Mouse (Mus musculus): ENCODE results near the gene Gp2.

Gp2 gene

DNA sequence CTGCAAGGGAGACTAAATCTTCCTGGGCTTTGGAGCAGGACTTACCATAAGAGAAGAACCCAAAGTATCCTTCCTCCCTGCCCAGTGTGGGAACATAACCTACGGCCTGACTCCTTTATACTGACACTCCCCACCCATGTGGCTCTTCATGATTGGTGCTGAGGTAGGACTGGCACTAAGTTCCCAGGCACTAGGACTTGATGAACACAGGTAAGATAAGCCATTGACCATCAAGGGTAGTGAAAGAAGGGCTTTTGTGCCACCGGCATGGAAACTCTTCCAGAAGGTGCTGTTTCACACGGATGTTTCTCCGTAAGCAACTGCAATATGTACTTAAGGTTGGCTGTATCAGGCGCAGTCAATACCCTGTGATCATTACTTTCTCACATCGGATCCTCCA is at the start of gene Gp2:
Gp2 (minus strand) TSS at position 101 of the 400 bp plus-strand sequence.
- no peak for DNase-seq

DNA sequence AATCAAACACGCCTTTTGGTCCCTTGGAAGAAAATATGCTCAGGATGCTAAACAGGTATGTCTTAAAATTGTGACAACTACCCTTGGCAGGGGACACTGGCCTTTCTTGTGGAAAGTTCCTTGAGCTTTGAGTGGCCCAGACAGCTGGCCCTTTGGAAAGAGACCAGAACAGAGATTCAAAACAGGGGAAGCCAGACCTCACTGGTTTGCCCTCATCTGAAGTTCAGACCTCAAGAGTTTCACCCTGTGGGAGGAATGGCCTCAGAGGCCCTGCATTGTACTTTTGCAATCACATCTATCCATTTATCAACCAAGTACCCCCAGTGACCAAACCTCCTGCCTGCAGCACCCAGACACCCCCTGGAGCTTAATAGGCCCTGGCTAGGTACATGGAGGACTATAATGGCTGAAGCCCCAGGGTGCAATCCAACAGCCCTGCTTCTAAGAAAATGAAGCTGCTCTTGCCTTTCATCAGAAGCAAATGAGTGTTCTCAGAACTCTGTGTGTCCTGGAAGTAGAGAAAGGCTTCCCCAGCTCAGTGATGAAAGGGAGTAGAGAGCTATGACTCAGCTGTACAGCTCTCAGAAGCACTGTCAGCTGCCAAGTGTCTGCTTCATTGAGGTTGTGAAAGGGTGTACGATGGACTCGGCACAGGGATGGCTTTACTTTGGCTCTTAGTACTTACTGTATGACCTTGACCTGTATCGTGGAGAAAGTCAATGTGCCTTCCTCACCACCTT is 31.1 kb upstream of the Gp2 start:
- DNase-seq = no peak

- no peak for DNase-seq
Observed at GRCm38 (mm10) chr7:119486683-119487082, 27.6 kb upstream of the Gp2 start.

GRCm38 (mm10) chr7:119484154-119484553 is 25.1 kb upstream of the Gp2 start:
- DNase-seq = peak; percentile 25

- peak; percentile 85 for DNase-seq
Observed at GRCm38 (mm10) chr7:119479256-119479655, 20.2 kb upstream of the Gp2 start, which contains the start of gene Umod. Gene Umod, minus strand, starts transcription at chr7:119479282.

DNA sequence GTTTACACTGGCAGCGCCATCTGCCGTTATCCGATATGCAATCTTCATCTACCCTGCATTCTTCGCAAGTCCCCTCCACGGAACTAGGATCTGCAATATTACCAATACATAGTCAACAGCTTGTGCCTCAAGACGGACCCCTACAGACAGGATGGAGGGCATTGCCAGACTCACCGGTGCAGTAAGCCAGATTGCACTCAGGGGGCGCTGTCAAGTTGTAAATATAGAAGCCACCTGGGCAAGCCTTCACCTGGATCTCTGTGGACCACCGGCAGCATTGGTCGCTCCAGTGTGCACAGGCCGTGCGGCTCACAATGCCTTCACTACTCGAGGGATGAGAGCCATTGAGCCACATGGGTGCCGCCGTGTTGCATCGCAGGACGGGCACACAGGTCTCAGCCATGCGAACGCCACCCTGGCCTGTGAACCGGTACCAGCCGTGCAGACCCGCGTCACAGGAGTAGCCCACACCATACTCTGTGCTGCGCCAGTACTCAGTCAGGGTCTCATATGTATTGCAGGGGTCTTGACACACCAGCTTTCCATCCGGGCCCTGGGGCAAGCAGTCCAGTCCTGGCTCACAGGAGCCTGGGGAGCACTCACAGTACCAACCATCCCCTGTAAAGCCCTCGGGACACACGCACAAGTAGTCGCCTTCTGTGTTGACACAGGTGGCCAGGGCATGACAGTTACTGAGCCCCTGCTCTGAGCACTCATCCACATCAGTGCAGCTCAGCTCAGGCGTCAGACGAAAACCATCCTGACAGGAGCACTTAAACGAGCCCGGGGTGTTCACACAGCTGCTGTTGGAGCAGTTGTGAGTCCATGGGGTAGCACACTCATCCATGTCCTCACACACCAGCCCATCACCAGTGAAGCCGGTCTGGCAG is 17.7 kb upstream of the Gp2 start:
- peak; percentile 57 for DNase-seq

DNA sequence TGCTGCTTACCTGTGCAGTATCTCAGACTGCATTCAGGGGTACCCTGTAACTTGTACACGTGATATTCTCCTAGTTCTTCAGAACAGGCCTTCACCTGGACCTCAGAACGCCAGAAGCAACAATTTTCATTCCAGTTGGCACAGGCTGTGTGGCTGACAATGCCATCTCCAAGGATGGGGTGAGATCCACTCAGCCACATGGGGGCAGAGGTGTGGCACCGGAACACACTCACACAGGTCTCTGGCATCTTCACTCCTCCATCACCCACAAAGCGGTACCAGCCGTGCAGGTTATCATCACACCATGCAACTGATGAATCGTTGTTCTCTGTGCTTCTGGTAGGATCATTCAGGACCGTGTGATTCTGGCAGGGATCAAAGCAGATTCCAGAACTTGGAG is 4.9 kb downstream of the Gp2 start:
- DNase-seq = peak; percentile 20

DNA sequence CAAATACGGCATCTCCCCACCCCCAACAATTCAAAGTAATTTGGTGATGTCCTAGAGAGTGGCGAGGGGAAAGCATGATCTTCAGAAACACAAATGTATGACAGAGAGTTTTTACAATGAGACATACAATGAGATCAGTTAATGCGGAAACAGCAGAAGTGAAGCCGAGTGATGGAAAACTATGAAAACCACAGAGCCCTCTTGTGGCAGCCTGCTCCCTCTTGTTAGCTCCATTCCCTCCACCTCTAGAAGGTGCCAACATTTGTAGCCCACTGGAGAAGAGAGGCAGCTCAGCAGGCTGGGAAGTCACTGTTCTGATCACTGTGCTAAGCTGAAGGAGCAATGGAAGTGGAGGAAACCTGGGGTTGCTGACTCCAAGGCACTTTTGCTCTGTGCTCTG is 15.2 kb downstream of the Gp2 start:
- DNase-seq = no peak

- no peak for DNase-seq
Observed at GRCm38 (mm10) chr7:119441938-119442337, 17.1 kb downstream of the Gp2 start.

- peak; percentile 35 for DNase-seq
Observed at GRCm38 (mm10) chr7:119427180-119427616, 31.9 kb downstream of the Gp2 start.

DNA sequence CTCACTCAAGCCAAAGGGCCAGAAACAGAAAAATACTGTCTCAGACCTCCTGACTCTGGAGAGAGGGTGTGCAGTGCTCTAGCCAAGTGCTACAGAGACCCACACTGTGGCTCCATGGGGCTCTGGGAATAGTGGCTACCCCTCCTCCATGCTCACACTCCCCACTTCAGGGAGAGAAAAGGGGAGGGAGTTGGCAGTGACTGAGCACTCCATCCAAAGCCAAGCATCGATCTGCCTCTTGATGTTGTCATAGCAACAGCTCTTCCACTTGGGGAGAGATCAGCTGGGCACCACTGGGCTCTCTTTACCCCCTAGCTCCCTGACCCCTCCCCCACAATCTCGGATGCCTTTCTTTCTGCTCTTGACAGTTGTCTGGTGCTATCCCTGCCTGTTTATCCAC is 38.4 kb downstream of the Gp2 start:
- DNase-seq = no peak

DNA sequence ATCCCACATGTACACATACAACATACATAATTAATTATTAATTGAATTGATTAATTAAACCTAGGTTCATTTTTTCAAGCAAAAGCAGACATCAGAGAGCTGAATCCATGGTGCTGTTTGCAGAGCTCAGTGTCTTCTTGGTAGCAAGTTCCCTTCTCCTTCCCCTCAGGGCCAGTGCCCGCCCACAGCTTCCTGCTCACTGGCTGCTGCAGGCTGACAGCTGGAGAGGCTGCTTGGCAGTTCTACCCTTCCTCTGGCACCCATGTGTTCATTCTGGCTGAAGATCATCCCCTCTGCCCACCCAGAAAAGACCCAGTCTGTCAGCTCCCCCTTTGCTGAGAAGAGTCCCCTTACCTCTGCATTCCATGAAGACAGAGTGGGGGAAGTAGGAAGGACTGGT is 40.6 kb downstream of the Gp2 start:
- no peak for DNase-seq

DNA sequence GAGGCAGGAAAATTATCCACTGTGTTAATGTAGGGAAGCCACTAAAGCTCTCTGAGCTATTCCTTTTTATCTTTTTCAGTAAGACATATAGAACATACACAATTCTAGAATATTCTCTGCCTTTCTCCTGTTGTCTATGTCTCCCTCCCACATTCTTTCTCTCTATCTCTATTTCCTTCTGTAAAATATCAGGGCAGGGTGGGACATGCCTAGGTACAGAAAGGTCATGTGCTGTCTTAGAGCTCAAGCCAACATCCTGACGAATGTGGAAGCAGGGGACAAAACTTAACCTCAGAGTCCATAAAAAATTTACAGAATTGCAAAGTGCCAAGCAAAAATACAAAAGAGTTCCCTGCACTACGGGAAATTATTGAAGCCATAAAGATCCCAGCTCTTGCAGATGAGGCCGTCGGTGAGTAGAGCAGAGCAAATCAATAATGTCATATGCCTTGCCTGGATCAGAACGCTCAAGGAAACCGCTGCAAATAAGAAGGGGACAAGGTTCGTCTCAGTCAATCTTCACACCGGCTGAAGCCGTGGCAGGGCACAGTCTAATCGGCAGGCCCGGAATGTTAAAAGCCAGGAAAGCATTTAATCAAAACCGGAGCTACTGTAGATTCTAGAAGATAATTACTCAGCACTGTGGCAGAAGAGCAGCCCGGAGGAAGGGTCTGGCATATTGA is 64.9 kb downstream of the Gp2 start:
- peak; percentile 2 for DNase-seq
